Mouse (Mus musculus) cerebral cortex, adult 2 months (tissue): ENCODE results near the gene Lamc1.

Experiments used
- WGBS: fragments of 180-500 bp; shearing (Covaris S2); methylation state at CpG from one replicate; pipeline ENCODE4 v1.1.7; 2018; 5-methylcytosine and 5-hydroxymethylcytosine counted together

Gene Lamc1

DNA sequence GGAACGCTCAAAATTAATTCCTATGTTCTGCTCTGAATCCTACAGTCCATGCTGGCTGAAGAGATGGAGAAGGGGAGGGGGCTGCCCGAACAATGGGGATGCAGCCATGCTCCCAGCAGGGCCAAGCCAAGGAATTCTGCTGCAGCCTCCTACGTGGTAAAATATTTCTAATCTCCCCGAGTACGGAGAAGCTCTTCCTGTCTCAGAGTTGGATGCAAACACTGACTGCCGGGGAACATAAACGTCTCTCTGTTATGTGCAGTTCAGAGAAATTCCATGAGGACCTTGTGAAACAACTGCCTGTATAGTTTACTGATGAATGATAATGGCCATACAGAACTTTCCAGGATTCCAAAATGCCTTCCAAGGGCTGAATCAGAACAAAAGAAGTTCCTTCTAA, 67.5 kb downstream of the Lamc1 start:
- WGBS: 46% methylated on average over 7 of the region's 7 CpGs

DNA sequence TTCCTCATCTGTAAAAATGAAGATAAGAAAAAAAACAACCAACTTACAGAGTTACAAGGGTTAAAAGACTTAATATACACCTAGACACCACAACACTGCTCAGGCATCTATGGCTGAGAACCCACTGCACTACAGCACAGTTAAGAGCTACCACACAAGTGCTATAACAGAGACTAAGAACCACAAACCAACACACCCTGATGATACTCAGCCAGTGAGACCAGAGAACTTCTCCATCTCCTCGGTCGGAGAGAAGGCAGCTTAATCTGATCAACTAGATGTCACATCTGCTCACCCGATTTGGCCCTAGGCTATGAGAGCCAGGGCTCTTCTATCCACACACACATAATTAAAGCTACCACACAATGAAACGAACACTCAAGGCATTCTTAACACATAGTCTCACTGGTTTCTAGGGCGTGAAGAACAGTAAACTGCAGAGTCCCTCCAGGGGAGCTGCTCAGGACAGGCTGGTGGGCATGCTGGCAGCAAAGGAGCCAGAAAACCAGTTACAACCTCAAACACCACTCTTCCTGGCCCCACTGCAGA, 72.8 kb downstream of the Lamc1 start:
- WGBS: 66% methylated on average over 5 of the region's 5 CpGs

DNA sequence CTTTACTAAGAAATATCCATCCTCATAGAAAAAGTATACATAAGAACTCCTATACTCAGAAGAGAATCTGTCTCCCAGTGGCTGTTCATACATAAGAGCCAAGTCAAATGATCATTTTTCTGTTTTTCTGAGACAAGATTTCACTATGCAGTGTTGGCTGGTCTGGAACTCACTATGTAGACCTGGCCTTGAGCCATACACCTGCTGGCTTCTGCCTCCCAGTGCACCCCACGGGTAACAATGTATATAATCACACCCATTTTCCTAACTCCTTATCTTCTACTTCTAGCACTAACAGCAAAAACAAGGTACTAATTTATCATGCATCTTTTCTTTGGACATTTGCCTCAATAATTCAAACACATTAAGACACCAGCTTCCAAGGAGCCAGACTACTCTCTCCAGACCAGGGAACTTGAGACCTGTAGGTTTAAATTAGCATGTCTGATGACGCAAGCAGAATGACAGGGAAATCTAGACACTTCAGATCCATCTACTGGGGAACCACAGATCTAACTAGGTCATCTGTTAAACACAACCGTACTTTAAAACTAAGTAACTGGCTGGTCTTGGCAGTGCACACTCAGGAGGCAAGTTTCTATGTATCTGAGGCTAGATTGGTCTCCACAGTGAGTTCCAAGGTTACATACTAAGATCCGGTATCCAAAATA, 79.9 kb downstream of the Lamc1 start:
- WGBS: 71% methylated on average over 4 of the region's 4 CpGs

DNA sequence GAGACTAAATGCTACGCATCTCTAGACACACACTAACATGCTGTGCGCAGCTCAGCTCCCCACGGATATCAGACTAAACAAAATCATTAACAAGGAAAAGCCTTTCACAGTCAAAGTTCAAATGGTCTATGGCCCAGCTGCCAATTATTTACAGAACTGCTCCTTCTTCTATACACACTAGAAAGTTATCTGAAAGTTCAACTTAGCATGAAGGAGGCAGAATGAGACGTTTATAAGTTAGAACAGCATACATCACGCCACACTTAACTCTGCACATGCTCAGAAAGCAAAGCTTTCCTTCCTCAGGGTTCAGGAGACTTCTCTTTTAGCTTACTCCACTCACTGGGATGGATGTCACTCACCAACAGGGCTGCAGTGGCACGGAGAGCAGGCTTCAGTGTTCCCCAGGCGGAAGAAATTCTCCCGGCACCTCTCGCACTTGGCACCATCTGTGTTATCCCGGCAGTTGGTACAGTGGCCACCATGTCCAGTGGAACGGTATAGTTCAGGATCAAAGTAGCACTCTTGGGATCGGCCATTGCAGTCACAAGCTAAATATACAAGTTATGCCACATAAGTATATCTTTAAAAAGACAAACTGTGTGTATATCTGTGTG, 80.9 kb downstream of the Lamc1 start:
- WGBS: 85% methylated on average over 12 of the region's 12 CpGs

DNA sequence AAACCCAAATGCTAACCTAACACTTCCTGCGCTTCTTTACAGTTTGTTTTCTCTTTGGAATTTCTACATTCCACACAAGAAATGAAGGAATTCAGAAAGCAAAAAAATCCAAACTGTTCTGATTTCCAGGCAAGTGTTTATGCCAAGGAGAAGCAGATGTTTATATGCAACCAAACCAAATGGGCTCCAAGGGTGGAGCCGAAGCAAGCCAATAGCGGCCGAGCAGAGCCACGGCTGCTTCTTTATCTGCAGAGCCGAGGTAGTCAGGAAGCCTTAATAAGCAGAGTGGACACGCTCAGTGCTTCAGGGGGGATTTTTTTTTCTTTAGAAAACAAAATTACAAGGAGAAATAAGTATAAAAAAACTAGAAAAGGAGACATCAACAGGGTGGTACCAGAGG, 91.2 kb downstream of the Lamc1 start:
- 60% methylated on average over 7 of the region's 7 CpGs for WGBS

DNA sequence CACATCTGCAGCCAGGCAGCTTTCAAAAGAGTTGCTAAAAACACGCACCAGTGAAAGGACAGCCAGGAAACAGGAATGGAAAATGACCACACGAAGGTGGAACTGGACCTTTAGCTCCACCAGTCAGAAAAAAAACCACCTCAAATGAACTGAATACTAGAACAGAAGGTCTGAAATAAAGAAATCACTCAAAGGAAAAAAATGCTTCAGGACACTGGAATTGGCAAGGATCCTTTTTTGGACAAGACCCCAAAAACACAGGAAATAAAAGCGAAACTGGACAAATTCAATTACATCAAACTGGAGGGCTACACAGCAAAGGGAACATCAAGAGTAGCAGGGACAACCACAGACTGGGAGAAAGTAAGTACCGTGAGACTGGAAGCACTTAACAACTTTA, 97.0 kb downstream of the Lamc1 start:
- WGBS: 44% methylated on average over 4 of the region's 4 CpGs

DNA sequence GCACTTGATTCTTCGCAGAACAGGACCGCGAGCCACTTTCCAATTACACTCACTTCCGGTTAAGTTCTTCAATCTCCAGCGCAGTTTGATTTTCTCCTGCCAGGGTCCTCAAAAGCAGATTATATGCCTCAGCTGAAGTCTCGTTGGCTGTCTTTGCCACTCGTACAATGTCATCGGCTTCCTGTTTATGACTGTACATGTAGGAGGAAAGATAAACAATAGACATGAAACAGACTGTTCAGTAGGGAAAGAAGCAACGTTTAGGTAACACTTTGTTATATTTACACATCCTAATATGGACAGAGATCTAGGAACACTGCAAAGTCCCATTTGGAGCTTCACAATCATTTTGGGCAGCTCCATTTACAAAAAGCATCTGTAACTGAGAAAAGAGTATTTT, 100.9 kb downstream of the Lamc1 start:
- 82% methylated on average over 9 of the region's 9 CpGs for WGBS

DNA sequence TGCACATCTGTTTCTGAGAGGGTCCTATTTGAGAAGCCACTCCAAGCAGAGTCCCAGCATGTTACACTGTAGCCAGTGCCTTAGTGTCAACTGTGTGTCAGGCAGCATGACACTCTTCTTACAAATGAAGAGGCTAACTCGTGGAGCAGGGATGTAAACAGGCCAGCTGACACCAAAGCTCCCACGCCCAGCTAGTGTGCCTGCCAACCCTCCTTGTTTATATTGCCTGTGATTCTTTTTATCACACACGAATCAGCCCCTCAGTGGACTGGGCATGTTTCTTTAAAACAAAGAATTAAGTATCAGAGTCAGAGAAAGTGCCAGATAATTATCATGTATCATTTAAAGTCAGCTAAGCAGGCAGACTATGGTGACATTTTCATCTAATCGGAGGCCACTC, 104.7 kb downstream of the Lamc1 start:
- WGBS: 54% methylated on average over 4 of the region's 4 CpGs

DNA sequence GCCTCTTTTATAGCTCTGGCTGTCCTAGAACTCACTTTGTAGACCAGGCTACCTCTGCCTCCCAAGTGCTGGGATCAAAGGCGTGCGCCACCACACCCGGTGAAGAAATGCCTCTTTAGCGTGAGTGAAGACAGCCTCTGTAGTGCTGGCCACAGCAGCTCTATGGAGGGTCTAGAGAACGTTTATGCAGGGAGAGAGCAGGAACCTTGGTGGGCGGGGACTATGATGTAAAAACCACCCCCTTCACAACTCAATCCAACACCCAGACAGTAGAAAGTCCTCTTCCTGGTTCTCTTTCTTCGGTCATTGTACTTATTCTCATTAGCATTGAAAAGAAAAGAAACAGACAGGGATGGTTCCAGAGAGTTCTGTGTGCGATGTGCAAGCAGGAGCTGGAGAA, 105.5 kb downstream of the Lamc1 start:
- 81% methylated on average over 8 of the region's 8 CpGs for WGBS

DNA sequence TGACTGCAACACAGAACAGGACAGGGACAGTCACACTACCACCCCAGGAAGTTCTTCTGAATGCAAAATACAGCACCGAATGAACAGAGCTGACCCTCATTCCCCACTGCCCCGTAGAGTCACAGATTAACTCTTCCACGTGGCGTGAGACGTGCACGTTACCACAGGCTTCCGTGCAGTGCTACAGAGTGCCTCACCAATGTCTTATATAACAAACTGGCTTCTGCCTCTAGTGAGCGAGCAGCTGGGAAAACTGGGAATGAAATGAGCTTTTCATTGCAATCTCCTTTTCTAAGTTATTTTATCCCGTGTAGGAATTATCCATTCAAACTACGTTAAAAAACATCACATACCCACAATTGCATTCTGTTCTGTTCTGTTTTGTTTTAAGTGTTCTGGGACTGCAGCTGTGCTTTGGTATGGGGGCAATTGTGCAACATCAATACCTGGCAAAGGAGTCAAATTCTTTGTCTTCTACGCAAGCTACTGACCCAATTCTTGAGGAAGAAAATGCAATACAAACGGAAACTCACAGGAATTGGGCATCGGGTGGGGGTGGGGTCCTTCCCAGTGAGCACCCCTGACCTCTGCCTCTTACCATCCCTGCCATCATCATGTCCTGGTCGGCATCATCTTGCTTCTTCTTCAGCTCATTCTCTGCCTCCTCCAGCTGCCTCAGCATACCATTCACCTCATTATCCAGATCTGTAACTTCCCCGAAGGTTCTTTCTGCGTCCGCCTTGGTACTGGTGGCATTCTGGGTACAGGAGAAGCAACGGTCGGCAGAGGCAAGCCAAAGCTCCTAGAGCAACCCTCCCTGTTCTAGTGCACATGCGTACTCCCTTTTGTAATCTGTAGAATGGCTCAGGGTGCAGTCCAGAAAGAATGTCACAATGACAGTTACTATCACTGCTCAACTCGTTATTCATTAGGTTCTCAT, 106.5 kb downstream of the Lamc1 start:
- WGBS: 46% methylated on average over 21 of the region's 21 CpGs

DNA sequence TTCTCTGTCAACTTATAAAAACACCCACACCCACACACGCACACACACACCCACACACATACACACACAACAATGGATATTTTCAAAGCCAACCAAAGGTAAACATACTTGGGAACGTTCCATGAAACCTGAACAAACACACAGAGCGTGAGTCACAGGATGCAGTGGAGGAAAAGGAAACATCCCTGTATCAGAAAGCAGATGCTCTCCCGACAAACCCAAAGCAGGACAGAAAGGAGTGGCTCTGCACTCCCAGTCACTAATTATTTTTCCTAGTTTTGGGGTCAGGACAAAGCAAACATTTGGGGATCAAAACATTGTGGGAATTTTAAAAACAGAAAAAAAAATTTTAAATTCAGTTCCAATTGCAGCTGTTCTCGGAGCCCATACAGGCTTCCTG, 108.3 kb downstream of the Lamc1 start:
- 48% methylated on average over 5 of the region's 5 CpGs for WGBS

DNA sequence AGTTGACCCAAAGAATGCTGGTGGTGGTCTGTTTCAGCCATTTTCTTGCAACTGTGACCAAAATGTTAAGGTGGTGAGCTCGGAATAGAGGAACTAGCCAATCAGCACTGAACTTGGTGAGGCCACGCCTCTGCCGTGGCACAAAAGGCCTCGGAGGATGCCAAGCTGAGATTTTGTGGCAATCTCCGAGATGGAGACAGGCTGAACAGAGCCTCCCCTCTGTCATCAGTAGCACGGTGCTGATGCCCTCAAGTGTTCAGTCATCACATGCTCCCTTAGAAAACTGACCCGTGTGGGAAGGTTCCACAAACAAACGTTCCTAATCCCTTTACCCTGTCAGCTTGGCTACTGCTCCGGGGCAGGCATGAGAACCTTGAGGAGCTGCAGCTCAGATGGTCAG, 113.2 kb downstream of the Lamc1 start:
- WGBS: 58% methylated on average over 9 of the region's 9 CpGs

DNA sequence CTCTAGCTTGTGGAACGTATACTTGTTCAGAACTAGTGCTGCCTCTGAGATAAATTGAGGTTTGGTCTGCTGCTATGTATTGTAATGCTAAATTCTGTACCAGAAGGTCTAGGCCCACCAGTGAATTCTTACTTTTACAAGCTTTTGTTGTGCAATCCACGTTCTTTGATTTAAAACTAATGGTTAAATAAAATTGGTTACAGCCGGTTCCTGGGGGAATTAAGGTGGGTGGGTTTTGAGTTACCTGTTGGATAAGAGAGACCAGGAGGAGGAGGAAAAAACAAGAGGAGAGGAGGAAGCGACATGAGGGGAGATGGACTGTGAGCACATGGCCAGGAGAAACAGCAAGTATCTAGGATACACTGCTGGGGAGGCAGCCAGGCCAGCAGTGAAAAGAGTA, 116.1 kb downstream of the Lamc1 start:
- WGBS: 85% methylated on average over 4 of the region's 4 CpGs

DNA sequence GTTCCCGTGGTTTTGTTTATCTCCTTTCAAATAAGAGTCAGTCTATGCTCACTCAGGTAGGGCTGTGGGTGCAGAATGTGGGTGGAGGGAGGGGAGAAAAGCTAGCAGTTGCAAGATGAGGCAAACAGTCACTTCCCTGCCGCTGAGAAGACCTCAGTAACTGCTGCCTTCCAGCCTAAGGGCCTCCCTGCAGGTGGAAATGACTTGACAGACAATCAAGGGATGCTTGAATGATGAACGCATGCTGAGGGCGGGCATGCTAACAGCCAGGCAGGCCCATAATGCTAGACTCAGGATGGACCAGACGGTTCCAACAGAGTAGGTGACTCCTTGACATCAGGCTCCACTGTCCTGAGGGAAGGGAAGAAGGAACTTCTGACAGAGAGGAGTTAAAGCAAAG, 116.9 kb downstream of the Lamc1 start:
- 88% methylated on average over 5 of the region's 5 CpGs for WGBS

DNA sequence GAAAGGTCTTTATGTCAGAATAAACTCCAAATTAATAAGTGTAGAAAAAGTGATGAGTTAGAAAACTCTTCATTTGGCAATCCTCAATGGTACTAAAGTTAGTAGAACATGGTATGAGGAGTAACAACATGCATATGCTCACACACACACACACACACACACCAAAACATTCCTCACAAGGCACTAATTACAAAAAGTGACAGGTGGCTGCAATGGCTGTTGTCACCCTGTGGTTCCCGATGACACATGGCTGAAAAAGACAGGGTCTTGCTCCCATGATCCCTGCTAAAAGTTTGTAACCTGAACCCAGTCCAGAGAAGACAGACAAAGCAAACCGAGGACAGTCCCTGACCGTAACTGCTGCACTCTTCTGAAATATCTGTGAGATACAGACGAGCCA, 121.6 kb downstream of the Lamc1 start:
- 79% methylated on average over 4 of the region's 4 CpGs for WGBS

DNA sequence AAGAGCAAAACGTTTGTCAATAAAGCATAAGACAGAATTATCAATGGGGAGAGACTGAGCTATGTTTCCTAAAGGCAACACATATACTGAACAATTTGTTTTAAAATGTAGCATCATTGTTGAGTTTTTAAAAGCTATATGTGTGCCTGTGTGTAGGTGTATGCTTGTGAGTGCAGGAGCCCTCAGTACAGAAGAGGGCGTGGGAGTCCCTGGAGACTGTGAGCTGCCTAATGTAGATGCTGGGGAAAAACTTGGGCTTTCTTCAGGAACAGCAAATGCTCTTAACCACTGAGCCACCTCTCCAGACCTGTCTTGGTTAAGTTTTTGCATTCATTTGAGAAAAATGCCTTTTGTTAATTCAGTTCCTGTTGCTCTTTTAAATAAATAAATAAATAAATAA, 122.4 kb downstream of the Lamc1 start:
- WGBS: 57% methylated on average over 2 of the region's 2 CpGs

DNA sequence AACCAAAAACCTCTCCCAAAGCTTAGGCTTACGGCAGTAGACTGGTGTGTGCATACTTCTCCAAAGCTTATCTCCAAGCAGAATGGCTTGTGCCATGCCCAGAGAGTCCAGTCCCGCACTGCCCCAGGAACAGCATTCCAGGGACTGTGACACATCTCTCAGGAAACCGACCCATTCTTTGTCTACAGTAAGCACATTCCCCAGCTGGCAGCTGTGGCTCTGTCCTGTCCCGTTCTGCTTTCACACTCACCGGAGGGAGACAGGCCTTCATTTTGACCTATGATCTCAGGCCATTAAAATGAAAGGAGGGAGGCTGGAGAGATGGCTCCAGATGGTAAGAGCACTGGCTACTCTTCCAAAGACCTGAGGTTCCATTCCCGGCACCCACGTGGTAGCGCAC, 130.4 kb downstream of the Lamc1 start:
- 63% methylated on average over 8 of the region's 8 CpGs for WGBS

DNA sequence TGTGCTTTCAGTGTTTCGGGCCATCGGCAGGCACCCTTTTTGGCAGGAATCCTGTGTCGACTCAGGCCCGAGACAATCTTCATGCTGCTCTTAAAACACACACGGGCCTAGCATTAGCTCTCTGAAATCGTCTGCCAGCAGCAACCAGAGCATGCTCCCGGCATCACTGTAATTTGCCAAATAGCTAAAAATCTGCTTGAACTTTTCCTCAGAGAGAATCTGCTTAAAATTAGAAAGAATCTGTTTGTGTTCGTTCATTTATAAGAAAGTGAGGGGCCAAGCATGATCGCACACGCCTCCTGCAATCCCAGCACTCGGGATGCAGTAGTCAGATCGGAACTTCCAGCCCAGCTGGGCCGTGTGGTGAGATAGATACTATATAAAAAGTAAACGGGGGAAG, 131.1 kb downstream of the Lamc1 start:
- WGBS: 31% methylated on average over 14 of the region's 14 CpGs

DNA sequence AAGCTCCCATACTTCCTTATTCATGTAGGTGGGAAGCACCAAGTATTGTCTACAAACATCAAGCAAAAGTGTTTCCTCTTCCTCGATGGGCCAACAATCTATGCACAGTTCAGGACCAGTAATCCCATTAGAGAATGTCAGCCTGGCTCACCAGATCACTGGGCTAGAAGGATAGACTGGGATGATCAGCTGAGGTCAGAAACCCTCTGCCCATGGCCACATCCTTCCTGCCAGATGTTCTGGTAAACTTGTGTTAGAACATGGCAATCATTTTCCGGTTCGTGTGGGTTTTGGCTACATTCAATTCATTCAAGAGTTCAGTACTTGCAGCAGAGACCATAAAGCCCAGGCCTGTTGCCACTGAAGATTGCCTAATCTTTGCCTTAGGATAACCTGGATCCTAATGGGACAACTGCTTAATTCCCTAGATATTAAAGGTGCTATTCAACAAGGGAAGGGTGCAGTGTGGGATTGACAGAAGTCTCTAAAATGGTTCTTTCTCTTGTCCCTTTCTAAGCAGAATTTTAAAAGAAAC, 135.2 kb downstream of the Lamc1 start:
- 67% methylated on average over 3 of the region's 3 CpGs for WGBS

DNA sequence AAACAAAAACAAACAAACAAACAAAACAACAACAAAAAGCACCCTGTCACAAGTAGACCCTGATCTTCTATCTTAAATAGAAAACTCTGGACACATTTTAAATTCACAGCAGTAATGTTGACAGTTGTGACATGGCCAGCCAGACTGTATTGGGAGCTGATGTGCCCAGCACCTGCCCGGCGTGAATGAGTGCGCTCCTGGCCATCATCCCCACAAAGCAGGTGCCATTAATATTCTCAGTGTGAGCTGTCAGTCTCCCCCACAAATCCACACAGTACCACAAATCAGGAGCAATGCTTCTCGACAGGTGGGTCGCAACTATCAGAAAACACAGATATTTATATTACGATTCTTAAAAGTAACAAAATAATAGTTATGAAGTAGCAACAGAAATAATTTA, 139.6 kb downstream of the Lamc1 start:
- WGBS: 93% methylated on average over 6 of the region's 6 CpGs

DNA sequence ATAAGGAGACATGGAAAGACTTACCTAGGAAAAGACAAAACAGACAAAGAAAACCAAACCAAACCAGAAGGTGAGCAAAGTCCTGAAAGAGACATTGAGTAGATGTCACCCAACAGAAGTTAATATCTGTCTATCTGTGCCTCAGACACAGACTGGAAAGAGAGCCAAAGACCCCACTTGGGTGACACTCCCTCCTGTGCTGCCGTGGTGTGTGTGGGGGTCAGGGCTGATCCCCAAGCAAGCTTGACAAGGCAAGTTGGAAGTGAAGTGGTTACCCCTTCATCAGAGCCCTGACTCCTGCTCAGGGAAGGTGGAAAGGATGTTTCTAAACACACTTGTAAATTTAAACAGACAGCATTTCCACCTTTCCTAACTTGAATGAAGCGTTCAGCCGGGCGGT, 140.2 kb downstream of the Lamc1 start:
- WGBS: 83% methylated on average over 4 of the region's 4 CpGs

DNA sequence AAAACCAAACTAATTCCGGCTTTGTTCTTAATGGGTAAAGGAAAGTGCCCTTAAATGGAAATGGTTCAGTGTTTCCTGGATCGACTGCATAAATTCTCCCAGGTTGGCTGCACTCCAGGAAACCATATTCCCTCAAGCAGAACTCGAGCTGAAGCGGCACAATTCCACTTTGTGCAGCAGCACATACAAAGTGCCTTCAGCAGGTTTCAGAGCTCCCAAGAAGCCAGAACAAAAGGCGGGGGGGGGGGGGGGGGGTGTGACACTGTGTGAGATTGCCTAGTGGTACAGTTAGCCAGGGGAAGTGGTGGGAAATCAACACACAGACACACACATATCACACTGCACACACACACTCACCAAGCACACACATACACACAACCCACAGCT, 140.7 kb downstream of the Lamc1 start:
- WGBS: 6% methylated on average over 5 of the region's 5 CpGs
